In the genomic region with DNA sequence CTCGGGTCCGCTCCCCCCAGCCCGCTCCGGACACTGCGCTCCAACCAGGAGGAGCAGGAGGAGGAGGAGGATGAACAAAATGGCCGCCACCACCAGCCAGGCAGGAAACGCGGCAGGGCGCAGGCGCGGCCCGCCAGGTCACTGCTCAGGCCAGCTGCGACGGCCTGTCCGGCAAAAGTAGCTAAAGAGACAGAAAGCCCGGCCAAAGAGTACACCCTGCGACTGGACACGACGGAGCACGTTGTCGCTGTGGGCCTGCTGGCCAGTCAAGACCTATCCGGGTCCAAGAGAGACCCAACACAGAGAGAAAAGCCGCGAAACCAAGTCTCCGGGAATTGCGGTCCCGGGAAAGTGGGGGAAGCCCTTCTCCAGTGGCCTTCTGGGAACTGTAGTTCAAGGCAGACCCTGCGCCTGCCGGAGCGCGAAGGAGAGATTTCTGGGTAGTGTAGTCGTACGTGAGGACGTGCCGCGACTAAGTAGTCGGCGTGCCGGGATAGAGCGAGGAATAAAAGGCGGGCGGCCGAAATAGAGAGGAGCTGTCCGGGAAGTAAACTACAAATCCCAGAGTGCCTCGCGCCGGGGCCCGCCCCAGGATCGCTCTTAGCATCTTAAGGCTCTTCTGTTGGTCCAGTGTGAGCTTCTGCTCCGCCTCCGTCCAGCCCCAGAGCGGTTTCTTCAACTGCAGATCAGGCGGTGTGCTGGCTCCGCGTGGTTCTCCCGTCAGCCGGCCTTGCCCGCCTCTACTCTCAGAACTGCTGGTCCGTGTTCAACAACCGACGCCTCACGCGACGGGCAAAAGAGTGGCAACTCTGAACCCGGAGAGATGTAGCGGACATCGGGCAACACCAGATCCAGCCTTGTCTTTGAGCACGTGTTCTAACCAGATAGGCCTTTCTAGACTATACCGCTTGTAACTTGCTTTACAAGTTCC, we compare ENCODE assay signal across 8 mouse cellular contexts. TPM values are rescaled to one million over a fixed set of nuclear protein-coding genes. Genes with fewer than 3 reads are reported as not detected.
DNase-seq lines count a peak whose midpoint lies in the region; ATAC-seq lines count a peak whose summit lies in the region.

A gene (minus strand): TSS at position 433 of the 931 bp plus-strand sequence.

- peak within 1 kb of the TSS; percentile 88 for H3K4me2 ChIP-seq in hindbrain, embryonic 15.5 days

- peak within 1 kb of the TSS; percentile 95 for H3K4me3 ChIP-seq in hindbrain, embryonic 15.5 days

- H3K36me3 ChIP-seq in hindbrain, embryonic 15.5 days = no peaks in the 10 kb centered on the region

- H3K27me3 ChIP-seq in hindbrain, embryonic 15.5 days = no peaks in the 10 kb centered on the region

- H3K4me1 ChIP-seq in hindbrain, embryonic 15.5 days (replicated peaks) = peaks cover 25% of the 10 kb centered on the region

- H3K9me3 ChIP-seq in hindbrain, embryonic 15.5 days = no peaks in the 10 kb centered on the region

- under 1% methylated on average over 69 of the region's 69 CpGs for WGBS in hindbrain, embryonic 15.5 days

- H3K27ac ChIP-seq in hindbrain, embryonic 15.5 days (replicated peaks) = peak within 1 kb of the TSS; percentile 94

- H3K9ac ChIP-seq in hindbrain, embryonic 15.5 days = peak within 1 kb of the TSS; percentile 93

- peak; percentile 97 for DNase-seq in T-cell, adult 2 months (ENCODE audit: low spot score)
- peak; percentile 98 to 99 for DNase-seq in cerebellum, postnatal 36 days
- peak; percentile 97 to 99 for DNase-seq in frontal cortex, postnatal 36 days (ENCODE audit: low spot score in 2 of 2)
- DNase-seq in left cerebral cortex, adult 11 months (ENCODE audit: low spot score) = peak; percentile 99
- peak; percentile 98 to 99 for DNase-seq in lung, postnatal 4 days
- peak; percentile 96 for DNase-seq in retina, postnatal 7 days (ENCODE audit: low read depth, low spot score)
- DNase-seq in urinary bladder, adult 2 months (ENCODE audit: low spot score) = peak; percentile 90

- peak; percentile 99 for ATAC-seq in hindbrain, embryonic 15.5 days (ENCODE audit: low FRiP score, low read depth)

RNA-seq across cellular contexts. Expression of the gene that starts here (rescaled TPM):
- polyA plus RNA-seq in hindbrain, embryonic 15.5 days (2015; fragmentation: Nextera tagmentation; extraction: Ambion mirVana) = 23.2 and 25.3 TPM in 2 replicates
- polyA plus RNA-seq in urinary bladder, adult 2 months (2012; rRNA removed) = 72.6 and 101 TPM in 2 replicates

Comparison
In these comparisons a context has a peak if more than half of its experiments do, and no peak if none do; other contexts are left out.
1. Peak in every context shown above with its lines: DNase-seq, ATAC-seq, H3K4me3 ChIP-seq and H3K27ac ChIP-seq.